ENCODE assay signal across 35 mouse cellular contexts in the genomic region with DNA sequence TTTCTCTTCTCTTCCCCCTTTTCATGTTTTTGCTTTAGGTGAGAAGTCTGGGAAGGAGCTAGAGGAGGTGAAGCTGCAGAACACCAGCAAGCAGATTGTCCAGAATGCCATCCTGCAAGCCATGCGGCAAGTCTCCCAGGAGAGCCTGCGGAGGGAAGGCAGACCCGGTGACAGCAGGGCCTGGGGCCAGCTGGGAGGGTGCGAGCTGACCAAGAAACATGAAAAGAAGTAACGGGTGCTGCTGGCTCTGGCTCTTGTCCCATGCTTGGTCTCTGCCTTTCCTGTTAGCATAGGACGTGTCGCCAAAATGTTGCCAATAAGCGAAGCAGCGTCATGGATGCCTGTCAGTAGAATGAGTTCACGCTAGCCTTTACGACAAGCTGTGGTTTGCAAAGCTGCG. TPM values are rescaled to one million over a fixed set of nuclear protein-coding genes. Genes with fewer than 3 reads are reported as not detected.
"Had no signal": no experiment of that assay in that cellular context is flagged by ENCODE, and none has a peak within 500 bp of the region (broad histone marks: within the 10 kb centered on the region; RNA-seq: fewer than 3 reads in every experiment).

No protein-coding gene starts in this region.

- H3K27ac ChIP-seq: gastrocnemius, adult 2 months; heart, adult 2 months; heart, embryonic 13.5 days; heart, embryonic 15.5 days; hindbrain, embryonic 10.5 days; hindbrain, embryonic 13.5 days; hindbrain, embryonic 15.5 days; hindbrain, postnatal 0 days; kidney, embryonic 15.5 days; kidney, postnatal 0 days; limb, embryonic 13.5 days; limb, embryonic 15.5 days; liver, embryonic 12.5 days; liver, embryonic 14.5 days had no signal

- H3K4me1 ChIP-seq: heart, embryonic 13.5 days; heart, embryonic 15.5 days; hindbrain, embryonic 10.5 days; hindbrain, embryonic 13.5 days; hindbrain, embryonic 15.5 days; limb, embryonic 13.5 days; limb, embryonic 15.5 days; liver, embryonic 12.5 days had no signal

- H3K4me3 ChIP-seq: gastrocnemius, adult 2 months; heart, adult 2 months; heart, embryonic 13.5 days; heart, embryonic 15.5 days; hindbrain, embryonic 10.5 days; hindbrain, embryonic 13.5 days; hindbrain, embryonic 15.5 days; kidney, embryonic 15.5 days; limb, embryonic 13.5 days; limb, embryonic 15.5 days; liver, embryonic 12.5 days had no signal

- H3K27me3 ChIP-seq: heart, embryonic 13.5 days; heart, embryonic 15.5 days; hindbrain, embryonic 13.5 days; hindbrain, embryonic 15.5 days; kidney, embryonic 15.5 days; limb, embryonic 13.5 days; limb, embryonic 15.5 days; liver, embryonic 12.5 days had no signal

- DNase-seq: gastrocnemius, adult 2 months; gastrocnemius, postnatal 10 days; gastrocnemius, postnatal 25 days; heart, adult 2 months; heart, postnatal 14 days; heart, postnatal 36 days; kidney, adult 11 months; kidney, adult 2 months; kidney, adult 9 months; kidney, postnatal 14 days; kidney, postnatal 36 days; layer of hippocampus, adult 9-11 months; layer of hippocampus, postnatal 36 days had no signal

RNA-seq across cellular contexts. Expression of a gene that starts 48.0 kb away (rescaled TPM):
- total RNA-seq: gastrocnemius, adult 2 months; gastrocnemius, postnatal 10 days; gastrocnemius, postnatal 25 days; gastrocnemius, postnatal 4 days; granulocyte monocyte progenitor cell, adult 5-6 weeks; heart, adult 2 months; heart, postnatal 14 days; heart, postnatal 36 days had no signal
- polyA plus RNA-seq: heart, embryonic 11.5 days; heart, embryonic 13.5 days; heart, embryonic 15.5 days; heart, postnatal 0 days; intestine, embryonic 14.5 days; intestine, embryonic 16.5 days; kidney, adult 2 months; kidney, embryonic 15.5 days; kidney, postnatal 0 days; large intestine, adult 2 months; limb, embryonic 11.5 days; limb, embryonic 13.5 days; limb, embryonic 15.5 days; liver, adult 2 months; liver, embryonic 12.5 days; liver, embryonic 14.5 days; liver, embryonic 16.5 days had no signal
